Mouse (Mus musculus) G1E (cell line): ENCODE measurements around the gene Skil.

ENCODE experiments used
- CTCF ChIP-seq: IDR thresholded peaks from 2 replicates; pipeline ENCODE4 v1.5.1; 2012; ENCODE audit warnings: low read depth, low read length, inconsistent platforms, mixed read lengths
- GATA1 ChIP-seq: IDR thresholded peaks from 2 replicates; pipeline ENCODE4 v1.6.1; 2012; ENCODE audit warnings: borderline replicate concordance, low read length, inconsistent platforms, mixed read lengths
- TAL1 ChIP-seq: conservative IDR thresholded peaks from 2 replicates; pipeline ENCODE4 v1.6.1; 2012; ENCODE audit warnings: low read depth, low read length, inconsistent platforms, mixed read lengths

DNA sequence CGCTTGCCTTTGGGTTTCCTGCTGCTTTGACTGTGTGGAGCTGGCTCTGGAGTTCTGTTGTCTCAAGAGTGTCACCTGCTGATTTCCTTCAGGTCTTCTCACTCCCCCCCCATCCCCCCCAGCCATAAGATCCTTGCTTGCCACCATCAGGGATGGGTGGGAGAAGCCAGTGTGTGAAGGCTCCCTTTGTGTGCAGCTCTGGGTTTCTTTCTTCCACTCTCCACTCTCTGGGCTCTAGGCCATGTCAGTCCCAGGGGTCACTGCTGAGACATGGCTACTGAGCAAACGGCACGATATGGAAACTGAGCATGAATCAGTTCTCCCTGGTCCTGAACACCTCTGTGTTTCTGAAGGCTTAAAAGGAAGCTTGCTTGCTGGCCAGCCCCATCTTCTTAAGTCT is 61.3 kb downstream of the Skil start:
- no peak for TF ChIP-seq CTCF
- TF ChIP-seq TAL1, result no peak
- TF ChIP-seq GATA1, result no peak
